Mouse (Mus musculus) bone marrow, adult 2 months (tissue): ENCODE data around the gene Klk1b9.

Experiments
- CTCF ChIP-seq: fragments of 200-500 bp; IDR thresholded peaks from 2 replicates; pipeline ENCODE4 v1.5.1; 2011; ENCODE audit warnings: low read length, control low read depth; ENCODE audit not compliant: control insufficient read depth, insufficient read depth
- POLR2A ChIP-seq: fragments of 200-500 bp; IDR thresholded peaks from 2 replicates; pipeline ENCODE4 v1.6.1; 2011; ENCODE audit warnings: low read depth, mild to moderate bottlenecking, control low read depth, low read length, borderline replicate concordance; ENCODE audit not compliant: control insufficient read depth

DNA sequence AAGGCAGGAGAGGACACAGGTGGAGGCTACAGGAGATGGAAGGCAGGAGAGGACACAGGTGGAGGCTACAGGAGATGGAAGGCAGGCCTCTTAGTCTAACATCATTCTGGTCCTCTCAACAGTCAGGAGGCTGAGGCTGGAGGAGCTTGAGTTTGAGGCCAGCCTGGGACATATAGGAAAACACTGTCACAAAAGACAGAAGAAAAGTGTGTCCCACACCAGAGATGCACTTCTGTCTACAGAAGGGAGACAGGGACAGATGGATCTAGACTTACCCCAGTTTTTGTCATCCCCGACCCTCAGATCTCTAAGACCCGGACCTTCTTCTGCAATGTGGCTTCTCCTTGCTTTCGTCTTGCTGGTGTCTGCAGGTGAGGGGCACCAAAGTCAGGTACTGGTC is 42.4 kb upstream of the Klk1b9 start, which contains the start of gene Klk15:
- TF ChIP-seq CTCF: no peak
- no peak for TF ChIP-seq POLR2A
